Mouse (Mus musculus) olfactory bulb, adult 2 months (tissue): ENCODE measurements around the gene Panx1.

Experiments
- CTCF ChIP-seq: fragments of 200-500 bp; IDR thresholded peaks from 2 replicates; pipeline ENCODE4 v1.5.1; 2012; ENCODE audit warnings: low read depth, mild to moderate bottlenecking, low read length, moderate library complexity; ENCODE audit not compliant: insufficient read depth
- POLR2A ChIP-seq: fragments of 200-500 bp; IDR thresholded peaks from 2 replicates; pipeline ENCODE4 v1.6.1; 2012; ENCODE audit warnings: mild to moderate bottlenecking, low read depth, low read length, moderate library complexity; ENCODE audit not compliant: insufficient read depth

- TF ChIP-seq CTCF (no peak), POLR2A (no peak)
Observed at GRCm38 (mm10) chr9:15018756-15019131, 26.5 kb downstream of the Panx1 start.
